Mouse (Mus musculus) lung, postnatal 25 days (tissue): ENCODE results near the gene Platr25.
A peak's percentile ranks its signal among the peaks of the same experiment; 100 is the strongest.
"Not testable (repeated sequence)": the region's sequence is repeated elsewhere in the genome, so short reads cannot be mapped to it uniquely, and the experiment has no call there.

ENCODE experiments used
- DNase-seq: peaks from one replicate; pipeline ENCODE4 v3.0.0; 2022; ENCODE audit warnings: low spot score

The Platr25 gene

DNA sequence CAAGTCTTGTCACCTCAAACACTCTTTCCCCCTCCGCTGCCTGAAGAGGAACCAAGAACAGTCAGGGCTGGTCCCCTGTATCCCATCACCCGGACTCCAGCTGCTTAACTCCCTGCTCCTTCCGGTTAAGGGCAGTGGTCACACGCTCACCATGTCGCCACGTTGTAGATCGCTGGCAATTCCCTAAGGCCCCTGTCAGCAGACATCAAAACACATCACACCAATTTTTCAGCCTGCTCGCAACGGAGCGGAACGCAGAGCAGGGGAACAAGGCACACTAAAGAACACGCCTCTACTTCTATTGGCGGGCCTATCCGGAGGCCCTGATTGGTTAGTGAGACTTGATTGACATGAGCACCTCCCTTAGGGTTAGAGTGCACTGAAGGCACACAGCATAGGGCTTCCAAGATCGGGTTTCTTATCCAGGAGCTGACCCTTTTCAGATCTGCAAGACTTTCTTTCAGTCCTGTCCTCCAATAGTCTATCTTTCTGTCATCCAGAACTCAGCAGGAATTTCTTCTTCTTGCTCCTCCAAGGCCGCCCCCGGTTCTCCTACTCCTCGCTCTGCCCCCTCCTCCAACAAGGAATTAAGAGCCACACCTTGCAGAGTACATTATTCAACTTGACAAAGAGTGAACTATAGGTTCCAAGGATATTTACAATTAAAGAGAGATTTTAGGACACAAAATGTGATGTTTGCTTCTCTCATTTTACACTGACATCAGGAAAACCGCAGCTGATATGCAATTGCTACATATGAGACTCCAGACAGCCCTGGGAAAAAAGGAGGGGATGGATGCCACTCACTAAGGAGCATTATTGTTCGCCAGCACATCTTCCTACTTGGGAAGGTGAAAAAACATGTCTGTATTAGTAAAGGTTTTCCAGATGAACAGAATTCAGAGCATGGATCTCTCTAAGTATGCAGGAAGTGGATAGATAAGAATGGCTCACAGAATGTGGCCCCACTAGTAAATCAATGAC is at the start of gene Platr25:
Gene Platr25, minus strand, starts transcription at position 278 of the 984 bp plus-strand sequence.
- peak; percentile 76 for DNase-seq

DNA sequence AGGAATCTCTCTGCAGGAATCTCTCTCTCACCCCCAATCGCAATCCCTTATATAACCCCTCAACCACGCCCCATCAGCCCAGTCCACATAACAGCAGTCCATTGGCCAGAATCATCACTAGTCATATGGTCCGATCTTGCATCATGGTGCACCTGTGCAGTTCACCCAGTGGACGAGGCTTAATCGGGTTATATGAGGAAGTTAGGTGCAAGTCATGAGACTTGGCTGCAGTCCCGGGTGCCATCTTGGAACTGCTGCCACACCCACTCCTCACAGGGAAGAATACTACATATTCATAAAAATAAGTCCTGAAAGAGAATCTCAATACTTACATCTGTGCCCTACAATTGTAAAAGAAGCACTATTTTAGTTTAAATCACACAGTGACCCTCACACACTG is 47.5 kb upstream of the Platr25 start:
- DNase-seq = not testable (repeated sequence)

DNA sequence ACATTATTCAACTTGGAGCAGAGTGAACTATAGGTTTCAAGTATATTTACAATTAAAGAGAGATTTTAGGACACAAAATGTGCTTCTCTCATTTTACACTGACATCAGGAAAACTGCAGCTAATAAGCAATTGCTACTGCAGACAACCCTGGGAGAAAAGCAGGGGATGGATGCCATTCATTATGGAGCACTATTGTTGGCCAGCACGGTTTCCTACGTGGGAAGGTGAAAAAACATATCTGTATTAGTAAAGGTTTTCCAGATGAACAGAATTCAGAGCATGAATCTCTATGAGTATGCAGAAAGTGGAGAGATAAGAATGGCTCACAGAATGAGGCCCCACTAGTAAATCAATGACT is 25.6 kb upstream of the Platr25 start:
- not testable (repeated sequence) for DNase-seq

DNA sequence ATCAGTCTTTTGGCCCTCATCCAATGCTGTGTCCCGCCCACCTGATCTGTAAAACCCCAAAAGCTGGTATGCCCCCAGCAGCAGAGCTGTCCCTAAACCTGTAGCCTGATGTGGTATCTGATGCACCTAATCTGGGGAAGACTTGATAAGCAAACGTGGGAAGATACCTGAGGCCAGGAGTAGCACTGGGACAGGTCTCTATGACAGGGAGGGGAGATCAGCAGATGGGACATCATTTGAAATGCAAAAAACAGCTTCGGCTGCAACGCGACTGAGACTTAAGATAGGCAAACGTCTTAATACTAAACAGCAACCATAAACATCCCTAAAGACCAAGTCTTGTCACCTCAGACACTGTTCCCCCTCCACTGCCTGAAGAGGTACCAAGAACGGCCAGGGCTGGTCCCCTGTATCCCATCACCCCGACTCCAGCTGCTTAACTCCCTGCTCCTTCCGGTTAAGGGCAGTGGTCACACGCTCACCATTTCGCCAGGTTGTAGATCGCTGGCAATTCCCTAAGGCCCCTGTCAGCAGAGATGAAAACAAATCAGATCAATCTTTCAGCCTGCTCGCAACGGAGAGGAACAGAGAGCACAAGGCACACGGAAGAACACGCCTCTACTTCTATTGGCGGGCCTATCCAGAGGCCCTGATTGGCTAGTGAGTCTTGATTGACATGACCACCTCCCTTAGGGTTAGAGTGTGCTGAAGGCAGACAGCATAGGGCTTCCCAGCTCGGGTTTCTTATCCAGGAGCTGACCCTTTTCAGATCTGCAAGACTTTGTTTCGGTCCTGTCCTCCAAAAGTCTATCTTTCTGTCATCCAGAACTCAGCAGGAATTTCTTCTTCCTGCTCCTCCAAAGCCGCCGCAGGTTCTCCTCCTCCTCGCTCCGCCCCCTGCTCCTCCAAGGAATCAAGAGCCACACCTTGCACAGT is 25.0 kb upstream of the Platr25 start, which contains the start of gene Gm5141:
Gene Gm5141, minus strand, starts transcription at position 610 of the 936 bp plus-strand sequence.
- peak; percentile 40 for DNase-seq

DNA sequence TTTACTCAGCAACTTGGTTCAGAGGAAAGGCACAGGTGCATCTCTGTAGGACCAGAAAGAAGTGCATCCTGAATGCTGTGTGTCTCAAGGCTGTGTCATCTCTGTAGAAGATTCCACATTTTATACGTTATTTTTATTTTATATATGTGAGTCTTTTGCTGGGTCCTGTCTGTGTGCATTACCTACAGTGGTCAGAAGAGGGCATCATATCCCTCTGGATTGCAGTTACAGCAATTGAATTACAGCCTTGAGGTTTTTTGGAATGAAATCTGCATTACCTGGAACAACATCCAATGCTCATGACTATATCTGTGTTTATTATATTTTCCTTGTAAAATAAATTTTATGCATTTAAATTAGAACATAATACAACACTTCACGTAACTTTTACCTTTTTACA is 3.3 kb upstream of the Platr25 start:
- peak; percentile 31 for DNase-seq

DNA sequence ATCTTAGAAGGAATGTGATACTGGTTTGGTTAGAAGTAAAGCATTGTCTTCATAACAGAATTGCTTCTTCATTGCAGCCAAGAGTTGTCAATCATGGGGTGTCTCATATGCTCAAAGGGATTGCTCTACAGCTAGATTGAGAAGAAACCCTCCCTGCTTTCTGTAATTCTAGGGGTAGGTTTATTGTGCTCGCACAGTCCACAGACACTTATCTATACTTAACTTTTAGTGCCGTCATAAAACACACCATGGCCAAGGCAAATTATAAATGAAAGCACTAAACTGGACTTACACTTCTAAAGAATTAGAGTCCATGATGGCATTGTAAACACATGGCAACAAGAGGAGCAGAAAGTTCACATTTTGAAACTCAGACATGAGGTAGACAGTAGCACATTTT is 27.2 kb downstream of the Platr25 start:
- DNase-seq = no peak

DNA sequence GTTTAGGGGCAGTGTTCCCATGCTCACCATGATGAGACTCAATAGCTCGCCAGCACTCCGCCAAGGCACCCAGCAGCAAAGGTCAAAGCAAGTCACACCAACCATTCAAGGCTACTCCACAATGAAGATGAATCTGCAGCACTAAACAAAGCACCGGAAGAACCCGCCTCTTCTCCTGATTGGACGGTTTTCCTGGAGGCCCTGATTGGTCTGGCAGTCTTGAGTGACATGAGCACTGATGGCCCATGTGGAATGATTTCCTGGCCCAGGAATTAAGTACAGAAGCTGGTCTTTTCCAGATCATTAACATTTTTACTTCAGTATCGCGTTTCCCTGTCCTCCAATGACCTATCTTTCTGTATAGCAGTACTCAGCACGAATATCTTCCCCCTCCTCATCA is 47.9 kb downstream of the Platr25 start:
- DNase-seq = not testable (repeated sequence)

DNA sequence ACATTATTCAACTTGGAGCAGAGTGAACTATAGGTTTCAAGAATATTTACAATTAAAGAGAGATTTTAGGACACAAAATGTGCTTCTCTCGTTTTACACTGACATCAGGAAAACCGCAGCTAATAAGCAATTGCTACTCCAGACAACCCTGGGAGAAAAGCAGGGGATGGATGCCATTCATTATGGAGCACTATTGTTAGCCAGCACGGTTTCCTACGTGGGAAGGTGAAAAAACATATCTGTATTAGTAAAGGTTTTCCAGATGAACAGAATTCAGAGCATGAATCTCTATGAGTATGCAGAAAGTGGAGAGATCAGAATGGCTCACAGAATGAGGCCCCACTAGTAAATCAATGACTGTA is 75.2 kb downstream of the Platr25 start:
- not testable (repeated sequence) for DNase-seq

DNA sequence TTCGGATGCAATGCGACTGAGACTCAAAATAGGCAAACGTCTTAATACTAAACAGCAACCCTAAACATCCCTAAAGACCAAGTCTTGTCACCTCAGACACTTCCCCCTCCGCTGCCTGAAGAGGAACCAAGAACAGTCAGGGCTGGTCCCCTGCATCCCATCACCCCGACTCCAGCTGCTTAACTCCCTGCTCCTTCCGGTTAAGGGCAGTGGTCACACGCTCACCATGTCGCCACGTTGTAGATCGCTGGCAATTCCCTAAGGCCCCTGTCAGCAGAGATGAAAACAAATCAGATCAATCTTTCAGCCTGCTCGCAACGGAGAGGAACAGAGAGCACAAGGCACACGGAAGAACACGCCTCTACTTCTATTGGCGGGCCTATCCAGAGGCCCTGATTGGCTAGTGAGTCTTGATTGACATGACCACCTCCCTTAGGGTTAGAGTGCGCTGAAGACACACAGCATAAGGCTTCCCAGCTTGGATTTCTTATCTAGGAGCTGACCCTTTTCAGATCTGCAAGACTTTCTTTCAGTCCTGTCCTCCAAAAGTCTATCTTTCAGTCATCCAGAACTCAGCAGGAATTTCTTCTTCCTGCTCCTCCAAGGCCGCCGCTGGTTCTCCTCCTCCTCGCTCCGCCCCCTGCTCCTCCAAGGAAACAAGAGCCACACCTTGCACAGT is 75.8 kb downstream of the Platr25 start:
- peak; percentile 46 for DNase-seq

DNA sequence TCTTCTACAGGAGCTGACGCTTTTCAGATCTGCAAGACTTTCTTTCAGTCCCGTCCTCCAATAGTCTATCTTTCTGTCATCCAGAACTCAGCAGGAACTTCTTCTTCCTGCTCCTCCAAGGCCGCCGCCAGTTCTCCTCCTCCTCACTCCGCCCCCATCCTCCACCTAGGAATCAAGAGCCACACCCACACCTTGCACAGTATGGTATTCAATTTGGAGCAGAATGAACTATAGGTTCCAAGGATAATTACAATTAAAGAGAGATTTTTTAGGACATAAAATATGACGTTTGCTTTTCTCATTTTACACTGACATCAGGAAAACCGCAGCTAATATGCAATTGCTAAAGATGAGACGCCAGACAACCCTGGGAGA is 107.2 kb downstream of the Platr25 start:
- no peak for DNase-seq

DNA sequence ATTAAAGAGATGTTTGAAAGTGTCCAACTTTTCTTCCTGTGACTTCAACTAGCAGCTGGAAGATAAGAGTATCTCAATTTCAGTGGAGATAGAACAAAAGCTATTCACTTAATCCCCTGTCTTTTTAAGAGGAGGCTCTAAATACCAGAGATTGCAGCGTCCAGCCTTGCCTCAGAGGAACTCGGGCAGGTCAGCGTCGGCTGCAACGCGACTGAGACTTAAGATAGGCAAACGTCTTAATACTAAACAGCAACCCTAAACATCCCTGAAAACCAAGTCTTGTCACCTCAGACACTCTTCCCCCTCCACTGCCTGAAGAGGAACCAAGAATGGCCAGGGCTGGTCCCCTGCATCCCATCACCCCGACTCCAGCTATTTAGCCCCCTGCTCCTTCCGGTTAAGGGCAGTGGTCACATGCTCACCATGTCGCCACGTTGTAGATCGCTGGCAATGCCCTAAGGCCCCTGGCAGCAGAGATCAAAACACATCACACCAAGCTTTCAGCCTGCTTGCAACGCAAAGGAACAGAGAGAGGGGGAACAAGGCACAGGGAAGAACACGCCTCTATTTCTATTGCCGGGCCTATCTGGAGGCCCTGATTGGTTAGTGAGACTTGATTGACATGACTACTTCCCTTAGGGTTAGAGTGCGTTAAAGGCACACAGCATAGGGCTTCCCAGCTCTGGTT is 107.7 kb downstream of the Platr25 start:
- peak; percentile 90 for DNase-seq

DNA sequence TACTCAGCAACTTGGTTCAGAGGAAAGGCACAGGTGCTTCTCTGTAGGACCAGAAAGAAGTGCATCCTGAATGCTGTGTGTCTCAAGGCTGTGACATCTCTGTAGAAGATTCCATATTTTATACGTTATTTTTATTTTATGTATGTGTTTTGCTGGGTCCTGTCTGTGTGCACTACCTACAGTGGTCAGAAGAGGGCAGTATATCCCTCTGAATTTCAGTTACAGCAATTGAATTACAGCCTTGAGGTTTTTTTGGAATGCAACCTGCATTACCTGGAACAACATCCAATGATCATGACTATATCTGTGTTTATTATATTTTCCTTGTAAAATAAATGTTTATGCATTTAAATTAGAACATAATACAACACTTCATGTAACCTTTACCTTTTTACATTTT is 133.4 kb downstream of the Platr25 start:
- peak; percentile 10 for DNase-seq

DNA sequence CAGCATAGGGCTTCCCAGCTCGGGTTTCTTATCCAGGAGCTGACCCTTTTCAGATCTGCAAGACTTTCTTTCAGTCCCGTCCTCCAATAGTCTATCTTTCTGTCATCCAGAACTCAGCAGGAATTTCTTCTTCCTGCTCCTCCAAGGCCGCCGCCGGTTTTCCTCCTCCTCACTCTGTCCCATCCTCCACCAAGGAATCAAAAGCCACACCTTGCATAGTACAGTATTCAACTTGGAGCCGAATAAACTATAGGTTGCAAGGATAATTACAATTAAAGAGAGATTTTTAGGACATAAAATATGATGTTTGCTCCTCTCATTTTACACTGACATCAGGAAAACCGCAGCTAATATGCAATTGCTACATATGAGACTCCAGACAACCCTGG is 136.2 kb downstream of the Platr25 start:
- not testable (repeated sequence) for DNase-seq

DNA sequence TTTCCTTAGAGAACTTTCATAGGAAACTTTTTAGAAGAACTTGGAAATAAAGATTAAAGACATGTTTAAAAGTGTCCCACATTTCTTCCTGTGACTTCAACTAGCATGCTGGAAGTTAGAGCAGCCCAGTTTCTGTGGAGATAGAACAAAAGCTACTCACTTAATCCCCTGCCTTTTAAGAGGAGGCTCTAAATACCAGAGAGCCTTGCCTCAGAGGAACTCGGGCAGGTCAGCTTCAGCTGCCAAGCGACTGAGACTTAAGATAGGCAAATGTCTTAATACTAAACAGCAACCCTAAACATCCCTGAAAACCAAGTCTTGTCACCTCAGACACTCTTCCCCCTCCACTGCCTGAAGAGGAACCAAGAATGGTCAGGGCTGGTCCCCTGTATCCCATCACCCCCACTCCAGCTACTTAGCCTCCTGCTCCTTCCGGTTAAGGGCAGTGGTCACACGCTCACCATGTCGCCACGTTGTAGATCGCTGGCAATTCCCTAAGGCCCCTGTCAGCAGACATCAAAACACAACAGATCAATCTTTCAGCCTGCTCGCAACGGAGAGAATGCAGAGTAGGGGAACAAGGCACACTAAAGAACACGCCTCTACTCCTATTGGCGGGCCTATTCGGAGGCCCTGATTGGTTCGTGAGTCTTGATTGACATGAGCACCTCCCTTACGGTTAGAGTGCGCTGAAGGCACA is 136.8 kb downstream of the Platr25 start, which contains the start of gene 6720489N17Rik:
Gene 6720489N17Rik, minus strand, starts transcription at position 606 of the 700 bp plus-strand sequence.
- peak; percentile 89 for DNase-seq
